Mouse (Mus musculus) MEL (cell line): ENCODE results near the gene Syn3.

Experiments
- CHD2 ChIP-seq: IDR thresholded peaks from 2 replicates; pipeline ENCODE4 v1.6.1; 2011; ENCODE audit warnings: low read length, improper control_type of control experiment
- CTCF ChIP-seq, 3 experiments: IDR thresholded peaks in 2 of 3; conservative IDR thresholded peaks in 1 of 3; 2 replicates each; pipeline ENCODE4 v1.5.1; 2011 to 2012; ENCODE audit warnings: low read length in 3 of 3, low read depth in 2 of 3, mild to moderate bottlenecking in 2 of 3, improper control_type of control experiment in 1 of 3, inconsistent platforms in 1 of 3, mixed read lengths in 1 of 3, moderate library complexity in 1 of 3; ENCODE audit not compliant: control insufficient read depth in 1 of 3, insufficient read depth in 1 of 3, poor library complexity in 1 of 3, severe bottlenecking in 1 of 3
- EP300 ChIP-seq, 2 experiments: IDR thresholded peaks; 2 replicates each; pipeline ENCODE4 v1.6.1; 2011; ENCODE audit warnings: improper control_type of control experiment in 2 of 2, low read length in 2 of 2, low read depth in 1 of 2, mild to moderate bottlenecking in 1 of 2
- GATA1 ChIP-seq: IDR thresholded peaks from 2 replicates; pipeline ENCODE4 v1.6.1; 2011; ENCODE audit warnings: low read depth, low read length, improper control_type of control experiment
- MAFK ChIP-seq: IDR thresholded peaks from 2 replicates; pipeline ENCODE4 v1.6.1; 2011; ENCODE audit warnings: low read depth, mild to moderate bottlenecking, low read length, improper control_type of control experiment, borderline replicate concordance
- MYC ChIP-seq: IDR thresholded peaks from 2 replicates; pipeline ENCODE4 v1.6.1; 2011; ENCODE audit warnings: low read depth, mild to moderate bottlenecking, low read length, improper control_type of control experiment, moderate library complexity
- NELFE ChIP-seq: IDR thresholded peaks from 2 replicates; pipeline ENCODE4 v1.6.1; 2011; ENCODE audit warnings: low read depth, low read length, improper control_type of control experiment
- POLR2A ChIP-seq, 2 experiments: IDR thresholded peaks; 2 replicates each; pipeline ENCODE4 v1.6.1; 2011 to 2012; ENCODE audit warnings: low read length in 2 of 2, mild to moderate bottlenecking in 2 of 2, control low read depth in 1 of 2, improper control_type of control experiment in 1 of 2, low read depth in 1 of 2, moderate library complexity in 1 of 2; ENCODE audit not compliant: control insufficient read depth in 1 of 2, insufficient read depth in 1 of 2, poor library complexity in 1 of 2
- TAL1 ChIP-seq: IDR thresholded peaks from 2 replicates; pipeline ENCODE4 v1.6.1; 2012; ENCODE audit warnings: mild to moderate bottlenecking, inconsistent platforms, low read length, moderate library complexity, mixed read lengths
- TBP ChIP-seq: IDR thresholded peaks from 2 replicates; pipeline ENCODE4 v1.8.0; 2011; ENCODE audit warnings: low read depth, low read length, improper control_type of control experiment
- USF2 ChIP-seq, 2 experiments: IDR thresholded peaks; 2 replicates each; pipeline ENCODE4 v1.6.1; 2011 to 2012; ENCODE audit warnings: improper control_type of control experiment in 2 of 2, low read length in 2 of 2, borderline replicate concordance in 1 of 2, inconsistent platforms in 1 of 2, low read depth in 1 of 2, mild to moderate bottlenecking in 1 of 2; ENCODE audit not compliant: insufficient read depth in 1 of 2
- ZKSCAN1 ChIP-seq: IDR thresholded peaks from 2 replicates; pipeline ENCODE4 v1.6.1; 2012; ENCODE audit warnings: low read depth, mild to moderate bottlenecking, inconsistent platforms, low read length, improper control_type of control experiment, moderate library complexity

GRCm38 (mm10) chr10:86410868-86411267 is 87.8 kb downstream of the Syn3 start:
- TF ChIP-seq POLR2A (IDR thresholded peaks at IDR 0.05; ENCODE audit: control insufficient read depth in 1 of 2, insufficient read depth in 1 of 2, low read depth in 1 of 2, low read length in 2 of 2, poor library complexity in 1 of 2) (no peak), CTCF (IDR thresholded peaks at IDR 0.05 in 2 of 3, conservative IDR thresholded peaks at IDR 0.05 in 1 of 3; ENCODE audit: control insufficient read depth in 1 of 3, insufficient read depth in 1 of 3, low read depth in 2 of 3, low read length in 3 of 3, poor library complexity in 1 of 3, severe bottlenecking in 1 of 3) (no peak), EP300 (IDR thresholded peaks at IDR 0.05; ENCODE audit: low read depth in 1 of 2, low read length in 2 of 2) (no peak), CHD2 (no peak), TBP (no peak), ZKSCAN1 (no peak), USF2 (IDR thresholded peaks at IDR 0.05; ENCODE audit: borderline replicate concordance in 1 of 2, insufficient read depth in 1 of 2, low read depth in 1 of 2, low read length in 2 of 2) (no peak), NELFE (no peak), GATA1 (no peak), MAFK (no peak), MYC (no peak), TAL1 (no peak)
